Mouse (Mus musculus) liver, embryonic 14 days (tissue): ENCODE data around the gene Gtsf1. TPM values are rescaled to one million over a fixed set of nuclear protein-coding genes. Genes with fewer than 3 reads are reported as not detected.

Source experiments
- polyA plus RNA-seq: library from polyadenylated mRNA; depleted of rRNA; stranded (reverse); fragments of >200 nt; gene quantifications from 2 replicates; pipeline ENCODE4 v1.2.3, GENCODE M21; 2012; rRNA removed

Gtsf1 gene
- not detected in 2 replicates for polyA plus RNA-seq

GRCm38 (mm10) chr15:103430241-103430640 lies at the start of gene Gtsf1:
TSS of gene Gtsf1 (minus strand) at chr15:103430470.

DNA sequence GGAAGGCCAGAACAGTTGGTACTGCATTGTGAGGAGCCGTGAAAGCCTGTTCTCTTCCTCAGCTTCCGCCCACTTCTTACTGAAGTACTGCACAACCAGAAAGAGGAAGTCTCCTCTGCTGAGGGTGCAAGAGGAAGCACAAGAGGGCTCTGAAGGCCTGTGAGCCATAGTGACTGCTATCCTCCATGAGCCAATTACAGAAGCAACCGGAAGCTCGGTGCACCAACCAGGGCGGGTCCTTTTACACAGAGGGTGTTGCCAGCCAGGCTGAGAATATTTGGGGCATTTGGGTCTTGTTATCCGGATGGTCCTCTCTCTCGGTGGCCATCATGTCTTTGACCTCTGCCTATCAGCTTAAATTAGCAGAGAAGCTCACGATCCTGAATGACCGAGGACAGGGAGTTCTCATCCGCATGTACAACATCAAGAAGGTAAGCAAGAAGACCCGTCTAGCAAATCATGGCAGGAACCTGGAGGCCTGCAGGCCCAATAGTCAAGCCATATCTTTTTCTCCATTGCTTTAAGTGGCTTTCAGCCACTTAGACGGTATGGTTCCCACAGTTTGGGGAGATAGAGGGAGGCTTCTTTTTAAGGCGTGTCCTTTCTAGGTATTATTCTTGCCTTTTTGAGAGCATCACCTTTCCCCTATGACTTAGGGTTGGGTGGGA lies 23.4 kb upstream of the Gtsf1 start, which contains the start of gene Nckap1l:
Gene Nckap1l, plus strand, starts transcription at position 244 of the 668 bp plus-strand sequence.

DNA sequence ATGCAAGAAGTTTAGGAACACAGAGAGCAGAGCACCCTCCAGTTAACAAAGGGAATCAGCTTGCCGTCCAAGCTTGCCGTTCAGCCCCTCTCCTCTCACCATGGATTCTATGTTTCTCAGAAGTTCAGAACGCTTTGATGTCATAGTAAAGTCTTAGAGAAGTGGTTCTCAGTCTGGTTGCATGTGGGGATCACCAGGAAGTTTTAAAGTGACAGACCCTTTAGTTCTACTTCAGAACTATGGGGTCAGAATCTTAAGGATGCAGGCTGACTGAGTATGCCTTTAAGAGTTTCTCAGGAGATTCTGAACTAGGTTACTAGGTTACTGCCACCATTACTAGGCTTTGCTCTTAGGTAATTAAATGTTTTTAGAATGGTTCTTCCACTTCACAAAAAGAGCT lies 18.1 kb upstream of the Gtsf1 start, which contains the start of gene Gtsf2:
Gene Gtsf2, minus strand, starts transcription at position 101 of the 400 bp plus-strand sequence.

DNA sequence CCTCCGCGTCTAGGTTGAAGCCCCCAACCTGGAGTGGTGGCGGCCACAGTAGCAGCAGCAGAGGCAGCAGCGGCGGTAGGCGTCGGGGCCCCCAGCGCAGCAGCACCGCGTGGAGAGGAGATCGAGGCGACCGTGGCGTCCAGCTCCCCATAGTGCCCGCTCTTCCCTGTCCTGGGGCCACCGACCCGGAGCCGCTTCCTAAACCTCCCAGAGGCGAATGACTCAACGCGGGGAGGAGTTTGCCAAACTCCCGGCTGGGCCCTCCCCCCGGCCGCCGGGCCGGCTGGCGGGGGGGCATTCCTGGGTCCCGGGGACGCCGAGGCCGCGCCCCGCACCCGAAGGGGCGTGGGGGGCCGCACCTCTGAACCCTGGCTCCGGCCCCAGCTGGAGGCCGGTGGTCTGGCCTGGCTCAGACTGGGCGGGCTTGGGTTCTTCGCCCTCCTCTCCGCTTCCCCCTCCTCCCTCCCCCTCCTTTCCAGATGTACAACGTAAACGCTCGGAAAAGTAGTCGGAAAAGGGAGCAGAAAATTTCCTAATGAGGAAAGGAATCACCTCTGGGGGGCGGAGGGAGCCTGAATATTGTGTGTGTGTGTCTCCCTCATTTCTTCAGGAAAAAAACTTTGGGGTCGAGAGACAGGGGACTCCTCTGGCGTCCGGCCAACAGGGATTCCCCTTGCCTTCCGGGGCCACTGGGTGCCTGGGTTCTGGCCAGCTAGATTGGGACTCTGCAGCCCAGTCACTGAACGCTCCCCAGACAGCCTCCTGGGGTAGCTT lies 63.7 kb downstream of the Gtsf1 start, which contains the start of gene Itga5:
Gene Itga5, minus strand, starts transcription at position 388 of the 774 bp plus-strand sequence.

Other genes with a start within 250 kb of the Gtsf1 start
- 34.7 and 40.8 TPM in 2 replicates for gene Cbx5, start 190.7 kb downstream of the Gtsf1 start, polyA plus RNA-seq
- gene Hnrnpa1, start 190.0 kb downstream of the Gtsf1 start, polyA plus RNA-seq = 633 and 636 TPM in 2 replicates
- 139 and 191 TPM in 2 replicates for gene Nfe2, start 172.1 kb downstream of the Gtsf1 start, polyA plus RNA-seq
- gene Copz1, start 157.8 kb downstream of the Gtsf1 start, polyA plus RNA-seq = 107 and 128 TPM in 2 replicates
- gene Gpr84, start 119.9 kb downstream of the Gtsf1 start, polyA plus RNA-seq = 0.15 and 0.25 TPM in 2 replicates
- 3.9 and 5.4 TPM in 2 replicates for gene Zfp385a, start 90.4 kb downstream of the Gtsf1 start, polyA plus RNA-seq
- 7.9 and 8.4 TPM in 2 replicates for gene Itga5, start 63.7 kb downstream of the Gtsf1 start, polyA plus RNA-seq
- not detected in 2 replicates for gene Gtsf2, start 18.0 kb upstream of the Gtsf1 start, polyA plus RNA-seq
- 5.0 and 6.7 TPM in 2 replicates for gene Nckap1l, start 23.3 kb upstream of the Gtsf1 start, polyA plus RNA-seq
- gene Pde1b, start 72.6 kb upstream of the Gtsf1 start, polyA plus RNA-seq = 0.86 and 0.98 TPM in 2 replicates
- gene Ppp1r1a, start 107.5 kb upstream of the Gtsf1 start, polyA plus RNA-seq = 0.03 and 0.05 TPM in 2 replicates
- gene Glycam1, start 134.6 kb upstream of the Gtsf1 start, polyA plus RNA-seq = not detected in 2 replicates